Comparison of ENCODE assay signal across 29 mouse cellular contexts in the genomic region with DNA sequence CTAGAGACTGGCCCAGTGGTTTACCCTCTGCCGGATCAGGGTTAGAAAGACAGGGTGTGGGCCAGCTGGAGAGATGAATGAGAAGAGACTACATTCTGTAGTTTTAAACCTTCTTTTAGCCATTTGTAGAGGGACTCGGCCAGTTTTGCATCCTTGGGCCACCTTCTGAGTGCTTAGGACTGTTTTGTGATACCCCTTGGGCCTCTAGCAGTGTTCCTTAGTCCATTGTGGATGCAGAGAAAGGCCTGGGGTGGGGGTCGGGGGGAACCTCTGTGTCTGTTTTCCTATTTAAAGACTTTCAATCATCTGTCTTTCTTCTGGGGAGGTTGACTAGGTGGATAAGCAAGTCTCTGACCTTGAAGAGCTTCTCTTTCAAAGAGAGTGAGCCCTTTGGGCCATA. TPM values are rescaled to one million over a fixed set of nuclear protein-coding genes. Genes with fewer than 3 reads are reported as not detected.
DNase-seq lines count a peak whose midpoint lies in the region; ATAC-seq and TF ChIP-seq lines count a peak whose summit lies in the region.
"Had no signal": no experiment of that assay in that cellular context is flagged by ENCODE, and none has a peak within 500 bp of the region (broad histone marks: within the 10 kb centered on the region; RNA-seq: fewer than 3 reads in every experiment).

No protein-coding gene starts in this region.

- H3K27ac ChIP-seq in liver, adult 2 months (replicated peaks; ENCODE audit: insufficient read depth, low read depth, low read length), result no peak overlapping the region
- H3K27ac ChIP-seq in brown adipose tissue, adult 24 weeks (replicated peaks; ENCODE audit: low read depth, low read length), result no peak overlapping the region
- no peak overlapping the region for H3K27ac ChIP-seq in liver, embryonic 15.5 days (replicated peaks)
- H3K27ac ChIP-seq: embryonic facial prominence, embryonic 10.5 days; forebrain, embryonic 12.5 days; heart, adult 2 months; hindbrain, embryonic 14.5 days; intestine, embryonic 15.5 days; limb, embryonic 10.5 days; midbrain, embryonic 13.5 days; neural tube, embryonic 12.5 days; stomach, embryonic 15.5 days had no signal

- no peak for TF ChIP-seq CTCF in liver, adult 2 months (IDR thresholded peaks at IDR 0.05; ENCODE audit: low read depth, low read length)

- H3K9me3 ChIP-seq in liver, embryonic 15.5 days (replicated peaks), result no peaks in the 10 kb centered on the region
- H3K9me3 ChIP-seq: embryonic facial prominence, embryonic 10.5 days; forebrain, embryonic 12.5 days; intestine, embryonic 15.5 days; limb, embryonic 10.5 days; midbrain, embryonic 13.5 days; neural tube, embryonic 12.5 days; stomach, embryonic 15.5 days had no signal

- H3K4me2 ChIP-seq in liver, embryonic 15.5 days, result peak overlapping the region; percentile 51
- H3K4me2 ChIP-seq: forebrain, embryonic 12.5 days; hindbrain, embryonic 14.5 days; intestine, embryonic 15.5 days; lung, embryonic 14.5 days; midbrain, embryonic 13.5 days; neural tube, embryonic 12.5 days; stomach, embryonic 15.5 days had no signal

- WGBS in liver, adult 2 months, result 83% methylated on average over 3 of the region's 3 CpGs
- 41% methylated on average over 3 of the region's 3 CpGs for WGBS in liver, embryonic 15.5 days (ENCODE audit: insufficient replicate concordance)

- no peak for TF ChIP-seq POLR2A in liver, adult 2 months (IDR thresholded peaks at IDR 0.05; ENCODE audit: extremely low read depth, insufficient read depth, low read length)

- H3K9ac ChIP-seq in liver, adult 2 months (ENCODE audit: low read depth, low read length), result no peak overlapping the region
- H3K9ac ChIP-seq in liver, embryonic 15.5 days, result no peak overlapping the region
- H3K9ac ChIP-seq: forebrain, embryonic 12.5 days; hindbrain, embryonic 14.5 days; intestine, embryonic 15.5 days; lung, embryonic 14.5 days; midbrain, embryonic 13.5 days; neural tube, embryonic 12.5 days; stomach, embryonic 15.5 days had no signal

- no peaks in the 10 kb centered on the region for H3K27me3 ChIP-seq in liver, adult 2 months (ENCODE audit: control insufficient read depth, insufficient read depth, low read length)
- no peaks in the 10 kb centered on the region for H3K27me3 ChIP-seq in liver, embryonic 15.5 days
- H3K27me3 ChIP-seq: forebrain, embryonic 12.5 days; intestine, embryonic 15.5 days; midbrain, embryonic 13.5 days; neural tube, embryonic 12.5 days; Patski; stomach, embryonic 15.5 days had no signal

- H3K36me3 ChIP-seq in liver, adult 2 months (ENCODE audit: control insufficient read depth, insufficient read depth, low read length), result no peaks in the 10 kb centered on the region
- H3K36me3 ChIP-seq in liver, embryonic 15.5 days (replicated peaks), result no peaks in the 10 kb centered on the region
- H3K36me3 ChIP-seq: embryonic facial prominence, embryonic 10.5 days; forebrain, embryonic 12.5 days; intestine, embryonic 15.5 days; limb, embryonic 10.5 days; midbrain, embryonic 13.5 days; neural tube, embryonic 12.5 days; stomach, embryonic 15.5 days had no signal

- ATAC-seq in liver, embryonic 15.5 days (ENCODE audit: insufficient read depth), result no peak
- no peak for ATAC-seq in megakaryocyte-erythroid progenitor cell, adult 5-6 weeks (replicated peaks; ENCODE audit: low FRiP score, low TSS enrichment, poor library complexity, severe bottlenecking)
- ATAC-seq: intestine, embryonic 15.5 days; midbrain, embryonic 13.5 days; Patski had no signal

- no peaks in the 10 kb centered on the region; the same call in 1 of the 2 replicates for H3K79me2 ChIP-seq in liver, adult 2 months (ENCODE audit: control insufficient read depth, insufficient read depth, low read length)

- peak overlapping the region; percentile 20; the same call in 1 of the 2 replicates for H3K4me3 ChIP-seq in liver, adult 2 months (ENCODE audit: insufficient read depth, low read depth, low read length)
- peak overlapping the region; percentile 35; the same call in 1 of the 2 replicates for H3K4me3 ChIP-seq in brown adipose tissue, adult 24 weeks (ENCODE audit: insufficient read depth, low read depth, low read length)
- H3K4me3 ChIP-seq in liver, embryonic 15.5 days (replicated peaks), result 0 out of 2 replicates have a peak overlapping the region, but pooled peaks have one; percentile 42
- H3K4me3 ChIP-seq: embryonic facial prominence, embryonic 10.5 days; forebrain, embryonic 12.5 days; heart, adult 2 months; intestine, embryonic 15.5 days; limb, embryonic 10.5 days; midbrain, embryonic 13.5 days; neural tube, embryonic 12.5 days; stomach, embryonic 15.5 days had no signal

- no peak for DNase-seq in liver, adult 2 months (ENCODE audit: extremely low read depth, low read depth, low spot score)
- DNase-seq in liver, result no peak
- DNase-seq in CD4-positive helper T cell, adult 2 months (ENCODE audit: low read depth, low spot score), result peak; percentile 17
- DNase-seq in cerebellum, adult 11-12 months, result no peak
- DNase-seq: adrenal gland, postnatal 10 days; cerebellum, adult 2 months; cerebellum, postnatal 36 days; gastrocnemius, postnatal 14 days; heart, adult 2 months; heart, postnatal 14 days; kidney, postnatal 4 days; layer of hippocampus, adult 9-11 months; lung, embryonic 14.5 days; lung, postnatal 4 days; right cerebral cortex, adult 18-20 months; spleen, adult 18-20 months; thymus, adult 18-20 months had no signal

- no peaks in the 10 kb centered on the region for H3K4me1 ChIP-seq in liver, adult 2 months (ENCODE audit: control insufficient read depth, insufficient read depth, low read length)
- H3K4me1 ChIP-seq in brown adipose tissue, adult 24 weeks (ENCODE audit: control insufficient read depth, insufficient read depth, insufficient read length, low read length), result no peaks in the 10 kb centered on the region
- 0 out of 2 replicates have a peak, but pooled peaks cover 8% of the 10 kb centered on the region for H3K4me1 ChIP-seq in liver, embryonic 15.5 days (replicated peaks)
- H3K4me1 ChIP-seq: embryonic facial prominence, embryonic 10.5 days; forebrain, embryonic 12.5 days; intestine, embryonic 15.5 days; limb, embryonic 10.5 days; midbrain, embryonic 13.5 days; neural tube, embryonic 12.5 days; stomach, embryonic 15.5 days had no signal

RNA-seq across cellular contexts. Expression of a gene that starts 3.9 kb away (rescaled TPM):
- 1.2 TPM in 2 replicates for total RNA-seq in liver, adult 2 months (2014; rRNA removed)
- 0.20 and 0.22 TPM in 2 replicates for polyA plus RNA-seq in liver, adult 2 months (2012; rRNA removed)
- polyA plus RNA-seq in brown adipose tissue, adult 24 weeks (2012; ENCODE audit: insufficient read depth, insufficient read length, missing spikeins), result 0.42 and 0.75 TPM in 2 replicates
- 1.6 and 1.8 TPM in 2 replicates for polyA plus RNA-seq in liver, embryonic 15.5 days (2015; fragmentation: Nextera tagmentation; extraction: Ambion mirVana)
- 17.2 and 22.9 TPM in 2 replicates for total RNA-seq in megakaryocyte-erythroid progenitor cell, adult 5-6 weeks (2014; fragmentation: Nextera tagmentation)
- 22.0 and 26.8 TPM in 2 replicates for total RNA-seq in megakaryocyte-erythroid progenitor cell, adult 5-6 weeks (2017)
